Mouse (Mus musculus) kidney, adult 10 weeks (tissue): Measurements from ENCODE around the gene Gm21028. TPM values are rescaled to one million over a fixed set of nuclear protein-coding genes. Genes with fewer than 3 reads are reported as not detected.

Source experiments
- polyA plus RNA-seq: library from polyadenylated mRNA; stranded (reverse); fragments of 350-450 nt; fragmentation: Illumina TruSeq; extraction: RNeasy Lipid Tissue Mini Kit (QIAGEN cat#74804); gene quantifications from one replicate; pipeline ENCODE4 v1.2.3, GENCODE M21; 2014; ENCODE audit warnings: low read depth, low replicate concordance

Gm21028 gene
- not detected for polyA plus RNA-seq

DNA sequence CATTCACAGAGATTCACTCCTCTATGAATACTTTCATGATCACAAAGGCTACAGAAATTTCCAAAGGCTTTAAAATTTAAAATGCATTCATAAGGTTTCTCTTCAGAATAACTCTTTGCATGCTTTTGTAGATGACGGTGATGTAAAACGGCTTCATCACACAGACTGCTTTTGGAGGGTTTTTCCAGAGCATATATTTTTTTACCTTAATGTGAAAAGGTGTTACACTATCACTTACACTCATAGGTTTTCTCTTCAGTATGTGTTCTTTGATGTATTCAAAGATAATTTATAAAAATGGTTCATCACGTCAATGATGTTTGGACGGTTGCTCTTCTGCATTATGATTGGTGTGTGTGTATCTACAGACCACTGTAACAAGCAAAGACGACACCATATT, at the start of gene Gm21028:
Gm21028 (minus strand) TSS at position 101 of the 400 bp plus-strand sequence.

DNA sequence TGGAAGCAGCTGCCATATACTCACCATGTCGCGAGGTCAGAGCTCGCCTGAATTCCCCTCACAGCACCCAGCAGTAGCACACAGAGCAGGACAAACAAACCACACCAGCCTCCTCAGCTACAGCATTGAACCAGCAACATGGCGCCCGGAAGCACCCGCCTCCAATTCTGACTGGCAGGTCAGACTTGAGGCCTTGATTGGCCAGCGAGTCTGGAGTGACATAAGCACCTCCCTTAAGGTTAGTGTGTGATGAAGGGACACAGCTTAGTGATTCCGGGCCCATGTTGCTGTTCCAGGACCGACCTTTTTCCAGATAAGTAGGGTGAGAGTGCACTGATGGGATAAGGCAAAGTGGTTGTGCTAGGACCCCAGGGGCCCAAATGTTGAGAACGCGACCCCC, 14.0 kb upstream of the Gm21028 start, which contains the start of gene Zfp977:
Zfp977 (minus strand) TSS at position 135 of the 400 bp plus-strand sequence.

Other genes with a start within 250 kb of the Gm21028 start
- not detected for gene 4933421I07Rik, start 130.5 kb downstream of the Gm21028 start, polyA plus RNA-seq
- gene Zfp141, start 72.8 kb downstream of the Gm21028 start, polyA plus RNA-seq = 15.6 TPM
- gene Zfp977, start 14.0 kb upstream of the Gm21028 start, polyA plus RNA-seq = 4.5 TPM
- gene Zfp976, start 64.0 kb upstream of the Gm21028 start, polyA plus RNA-seq = 12.4 TPM
- 15.2 TPM for gene Zfp975, start 114.2 kb upstream of the Gm21028 start, polyA plus RNA-seq
- gene Gm17067, start 148.4 kb upstream of the Gm21028 start, polyA plus RNA-seq = not detected
- not detected for gene Vmn2r62, start 214.9 kb upstream of the Gm21028 start, polyA plus RNA-seq